Mouse (Mus musculus) cerebral cortex, adult 2 months (tissue): ENCODE data around the gene Nudt9.

Experiments
- WGBS: fragments of 180-500 bp; shearing (Covaris S2); methylation state at CpG from one replicate; pipeline ENCODE4 v1.1.7; 2018; 5-methylcytosine and 5-hydroxymethylcytosine counted together

The Nudt9 gene

DNA sequence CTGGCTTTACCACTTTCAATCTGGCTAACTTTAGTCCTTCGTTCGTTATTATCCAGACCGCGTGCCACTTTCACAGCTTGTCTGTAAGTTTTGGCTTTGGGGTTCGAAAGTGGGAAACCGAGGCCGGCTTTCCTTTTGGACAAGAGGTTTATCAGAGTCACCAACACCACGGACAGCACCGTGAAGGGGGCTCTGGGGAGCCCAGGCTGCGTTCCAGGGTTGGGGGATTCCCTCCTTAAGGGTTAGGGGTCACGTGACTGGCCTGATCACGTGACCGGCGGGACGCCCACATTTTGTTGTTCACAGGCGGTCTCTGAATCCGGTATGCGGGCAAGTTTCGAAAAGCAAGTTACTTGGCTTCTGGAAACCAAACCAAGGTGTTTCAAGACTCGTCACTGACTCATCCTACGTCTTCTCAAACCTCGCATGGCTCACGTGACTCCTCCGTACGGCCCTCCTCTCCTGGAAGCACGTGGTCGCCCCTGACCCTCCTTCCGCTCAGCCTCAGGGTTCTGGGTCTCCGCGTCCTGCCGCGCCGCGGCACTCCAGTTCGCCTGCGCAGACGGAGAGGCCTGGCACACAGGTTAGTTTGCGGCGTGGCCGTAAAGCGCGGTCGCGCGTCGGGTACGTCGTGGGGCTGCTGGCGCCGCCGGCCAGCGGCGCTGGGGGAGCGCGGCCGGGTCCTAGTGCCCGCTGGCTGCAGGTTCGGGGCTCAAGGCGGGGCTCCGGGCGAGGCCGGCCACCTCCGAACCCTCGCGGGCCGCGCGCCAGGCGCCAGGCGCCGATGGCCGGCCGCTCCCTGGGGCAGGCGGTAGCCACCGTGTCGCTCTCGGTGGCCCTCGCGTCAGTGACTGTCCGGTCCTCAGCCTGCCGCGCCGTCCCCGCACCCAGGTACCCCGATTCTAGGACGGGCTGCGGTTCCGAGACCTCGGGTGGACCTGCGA is at the start of gene Nudt9:
Gene Nudt9, plus strand, starts transcription at position 51 of the 944 bp plus-strand sequence.
- 3% methylated on average over 87 of the region's 90 CpGs for WGBS

DNA sequence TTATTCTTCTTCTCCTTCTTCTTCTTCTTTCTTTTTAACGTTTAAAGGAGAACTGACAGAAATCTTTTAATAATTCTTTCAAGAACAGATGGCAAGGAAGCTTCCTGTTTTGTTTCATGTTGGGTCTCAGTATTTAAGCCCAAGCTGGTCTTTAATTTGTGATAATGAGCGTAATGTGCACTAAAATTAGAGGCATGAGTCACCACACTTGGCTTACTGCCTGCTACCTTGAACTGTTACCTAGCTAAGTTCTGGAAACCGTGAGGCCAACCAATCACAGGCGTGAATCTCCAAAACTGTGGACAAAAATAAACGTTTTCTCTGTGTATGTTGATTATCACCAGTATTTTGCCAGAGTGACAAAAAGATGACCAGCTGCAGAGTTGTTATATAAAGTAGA is 47.4 kb upstream of the Nudt9 start:
- WGBS, result 46% methylated on average over 5 of the region's 5 CpGs

DNA sequence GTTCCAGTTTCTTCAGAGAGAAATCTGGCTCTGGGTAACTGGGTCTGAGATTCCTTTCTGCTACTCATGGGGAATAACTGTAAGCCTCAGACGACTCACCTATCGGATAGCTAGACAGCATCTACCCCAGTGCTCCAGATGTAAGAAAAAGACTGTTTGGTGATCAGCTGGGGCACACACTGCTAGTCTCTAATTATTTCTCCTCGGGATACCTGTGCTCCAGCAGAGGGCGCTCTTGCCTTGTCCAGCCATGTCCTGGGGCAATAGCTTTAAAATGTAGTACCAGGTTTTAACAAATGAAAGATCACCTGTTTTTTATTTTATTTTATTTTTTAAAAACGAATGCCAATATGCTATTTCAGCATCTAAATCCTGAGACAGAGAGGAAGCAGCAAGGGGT is 46.4 kb upstream of the Nudt9 start:
- 5% methylated on average over 5 of the region's 5 CpGs for WGBS

DNA sequence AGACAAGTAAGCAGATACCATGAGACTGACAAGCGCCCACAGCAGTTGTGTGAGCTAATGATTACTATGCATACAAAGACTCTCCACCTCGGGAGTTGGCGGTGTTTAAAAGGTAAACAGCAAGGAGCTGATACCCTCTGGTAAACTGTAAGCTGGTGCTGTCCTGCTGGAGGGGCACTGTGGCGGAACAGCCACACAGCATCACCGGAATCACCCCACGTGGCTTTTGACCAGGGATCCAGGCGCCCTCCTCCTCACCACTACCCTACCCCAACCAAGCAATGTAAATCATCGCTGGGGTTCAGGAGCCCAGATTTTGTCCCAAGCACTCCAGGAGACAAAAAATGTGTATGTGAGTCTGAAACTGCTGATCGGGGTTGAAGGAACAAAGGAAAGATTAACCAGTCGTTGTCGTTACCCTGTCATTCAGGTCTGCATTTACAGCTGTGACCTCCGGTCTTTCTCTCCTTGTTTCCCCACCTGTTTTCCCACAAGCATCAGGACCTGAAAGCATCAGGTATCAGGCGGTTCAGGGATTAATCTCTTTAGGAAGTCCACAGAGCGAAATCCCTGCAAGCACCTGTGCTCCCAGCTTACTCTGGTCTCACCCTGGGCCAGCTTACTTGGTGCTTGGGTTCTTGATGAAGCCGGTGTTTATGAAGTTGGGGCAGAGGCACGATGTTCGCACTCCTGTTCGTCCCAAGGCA is 43.4 kb upstream of the Nudt9 start:
- WGBS, result 75% methylated on average over 18 of the region's 18 CpGs

DNA sequence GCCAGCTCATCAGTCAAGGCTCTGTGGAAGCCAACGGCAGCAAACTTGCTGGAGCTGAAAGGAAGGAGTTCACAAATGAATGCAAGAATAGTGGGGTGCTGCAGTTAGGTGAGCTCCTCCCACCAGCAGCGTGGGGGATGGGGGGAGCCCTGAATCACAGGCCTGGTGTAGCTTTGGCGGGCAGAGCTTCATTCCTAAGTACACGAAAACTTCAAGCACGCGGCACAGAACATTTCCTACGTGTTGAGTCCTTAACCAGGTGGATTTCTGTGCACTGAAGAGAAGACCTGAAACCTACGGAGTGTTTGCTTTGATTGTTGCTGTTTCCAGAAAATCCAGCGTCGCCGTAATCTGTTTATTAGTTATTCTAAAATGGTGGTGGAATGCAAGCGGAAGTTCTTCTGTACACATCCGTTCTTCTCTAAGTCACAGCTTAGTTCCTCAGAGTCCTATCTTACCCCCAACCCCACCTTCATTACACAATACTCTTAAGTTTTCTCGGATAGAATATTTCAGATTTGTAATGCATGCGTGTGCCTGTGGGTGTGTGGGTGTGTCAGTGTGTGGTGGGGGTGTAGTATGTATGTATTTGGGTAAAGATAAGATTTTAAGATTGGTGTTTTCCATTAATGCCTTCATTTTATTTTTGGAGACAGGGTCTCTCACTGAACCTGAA is 42.7 kb upstream of the Nudt9 start:
- WGBS, result 68% methylated on average over 15 of the region's 15 CpGs

DNA sequence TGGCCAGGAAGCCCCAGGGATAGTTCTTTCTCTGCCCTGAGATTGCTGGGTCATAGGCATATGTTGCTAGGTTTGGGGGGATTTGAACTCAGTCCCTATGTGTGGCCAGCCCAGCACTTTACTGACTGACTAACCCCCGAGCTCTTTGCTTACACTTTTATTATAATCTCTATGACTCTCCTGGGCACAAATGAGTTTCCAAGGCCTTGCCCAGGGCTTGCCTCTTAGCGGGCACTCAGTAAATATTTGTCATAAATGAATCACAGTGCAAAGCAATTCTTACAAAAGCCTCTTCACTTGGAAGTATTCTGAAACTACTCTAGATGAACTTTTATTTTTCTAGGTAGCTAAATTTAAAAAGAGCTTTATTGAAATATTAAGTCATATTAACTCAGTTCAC is 42.2 kb upstream of the Nudt9 start:
- 99% methylated on average over 2 of the region's 2 CpGs for WGBS

DNA sequence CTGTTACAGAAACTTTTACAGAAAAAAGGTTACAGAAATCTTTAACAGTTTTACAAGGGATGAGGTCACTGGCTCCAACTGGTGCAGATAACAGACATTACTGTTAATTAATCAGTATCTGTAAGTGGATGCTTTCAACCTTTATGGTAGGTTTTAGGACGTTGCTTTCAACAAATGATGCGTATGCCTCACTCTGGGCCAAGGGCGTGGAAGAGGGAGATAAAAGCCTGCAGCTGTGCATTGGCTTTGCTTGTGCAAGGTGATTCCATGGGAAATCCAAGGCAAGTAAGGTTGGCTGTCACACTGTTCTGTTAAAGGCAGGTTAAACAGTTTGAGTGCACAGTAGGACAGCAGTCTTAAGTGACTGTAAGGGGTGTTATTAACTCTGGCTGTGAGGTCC is 39.3 kb upstream of the Nudt9 start:
- 80% methylated on average over 3 of the region's 3 CpGs for WGBS

DNA sequence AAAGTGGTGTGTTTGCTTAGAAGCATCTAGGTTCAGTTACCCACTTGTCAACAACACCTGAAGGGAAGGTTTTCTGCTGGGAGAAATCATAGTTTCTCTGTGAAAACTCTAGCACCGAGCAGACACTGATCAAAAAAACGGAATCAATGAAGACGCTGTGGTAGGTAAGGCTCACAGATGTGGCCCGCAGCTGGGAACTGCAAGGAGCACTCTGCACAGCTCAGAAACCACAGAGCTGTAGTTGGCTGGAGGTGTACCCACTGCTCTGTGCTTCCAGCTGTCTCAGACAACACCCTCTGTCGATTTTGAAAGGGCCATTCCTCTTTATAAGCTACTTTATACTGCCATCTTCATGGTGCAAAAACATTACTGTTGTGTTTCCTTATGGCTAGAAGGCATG is 38.3 kb upstream of the Nudt9 start:
- WGBS, result 86% methylated on average over 5 of the region's 5 CpGs

DNA sequence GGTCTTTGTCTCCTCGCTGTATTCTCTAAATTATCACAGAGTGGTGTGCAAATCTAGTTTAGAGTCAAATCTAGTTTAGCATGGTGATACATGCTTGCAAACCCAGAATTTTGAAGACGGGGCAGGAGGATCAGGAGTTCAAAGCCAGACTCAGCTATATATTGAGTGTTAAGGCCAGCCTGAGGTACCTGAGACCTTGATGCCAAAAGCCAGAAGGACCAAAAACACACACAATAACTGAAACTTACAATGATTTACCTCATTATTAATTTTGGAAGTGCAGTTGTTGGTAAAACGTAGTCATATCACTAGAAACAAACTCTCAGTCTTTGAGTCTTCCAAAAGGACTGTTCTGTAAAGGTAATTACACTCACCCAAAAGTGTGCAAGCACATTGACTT is 36.7 kb upstream of the Nudt9 start:
- 93% methylated on average over 3 of the region's 3 CpGs for WGBS

DNA sequence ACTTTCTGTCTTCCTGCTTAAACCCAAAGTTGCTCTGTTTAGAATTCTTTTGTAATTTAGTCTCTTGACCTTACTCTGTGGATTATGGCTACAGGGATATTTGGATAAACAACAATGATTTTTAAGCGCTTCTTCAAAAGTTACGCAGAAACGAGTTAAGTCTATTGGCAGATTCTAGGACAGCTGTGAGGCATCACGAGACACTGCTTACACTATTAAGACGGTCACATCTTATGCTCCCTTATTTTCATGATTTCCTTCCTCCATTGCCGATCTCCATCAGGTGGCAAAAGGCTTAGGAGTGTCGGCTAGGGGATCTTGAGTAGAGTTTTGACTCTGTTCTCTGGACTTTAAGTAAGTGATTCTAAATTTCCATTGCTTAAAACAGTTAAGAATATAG is 35.8 kb upstream of the Nudt9 start:
- 94% methylated on average over 7 of the region's 7 CpGs for WGBS

DNA sequence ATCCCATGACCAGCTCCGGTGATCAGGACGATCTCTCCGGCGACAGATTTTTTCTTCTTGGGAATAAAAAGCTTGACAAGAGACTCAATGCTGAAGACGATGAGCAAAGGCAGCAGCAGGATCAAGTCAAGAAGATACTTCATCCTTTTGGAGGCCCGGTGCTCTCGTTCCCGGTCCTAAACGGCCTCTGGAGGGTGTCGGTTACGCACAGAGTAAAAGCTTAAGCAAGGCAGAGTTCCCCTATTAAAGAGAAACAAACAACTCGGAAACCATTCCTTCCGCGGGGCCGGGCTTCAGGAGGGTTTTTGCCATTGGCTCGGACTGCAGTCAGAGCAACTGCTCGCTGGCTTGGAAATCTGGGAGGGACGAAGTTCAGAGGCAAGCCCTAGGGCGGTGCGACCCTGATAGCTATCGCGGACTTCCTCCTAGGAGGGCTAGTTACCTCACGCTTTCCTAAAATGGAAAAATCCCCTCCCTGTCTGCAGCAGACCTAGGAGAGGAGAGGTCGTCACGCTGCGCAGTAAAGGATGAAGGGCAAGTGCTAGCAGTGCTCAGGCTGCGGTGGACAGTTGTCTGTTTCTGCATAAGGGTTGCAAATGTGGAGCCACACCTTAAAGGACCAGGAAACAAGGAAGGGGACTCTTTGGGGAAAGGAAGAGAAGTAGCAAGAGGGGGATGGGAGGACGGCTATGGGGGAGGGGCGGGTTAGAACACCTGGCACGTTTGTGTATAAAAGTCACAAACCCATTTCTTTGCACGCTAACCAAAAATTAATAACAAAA is 24.3 kb upstream of the Nudt9 start, which contains the start of gene Hsd17b11:
Gene Hsd17b11, minus strand, starts transcription at position 323 of the 782 bp plus-strand sequence.
- WGBS, result under 1% methylated on average over 31 of the region's 31 CpGs

DNA sequence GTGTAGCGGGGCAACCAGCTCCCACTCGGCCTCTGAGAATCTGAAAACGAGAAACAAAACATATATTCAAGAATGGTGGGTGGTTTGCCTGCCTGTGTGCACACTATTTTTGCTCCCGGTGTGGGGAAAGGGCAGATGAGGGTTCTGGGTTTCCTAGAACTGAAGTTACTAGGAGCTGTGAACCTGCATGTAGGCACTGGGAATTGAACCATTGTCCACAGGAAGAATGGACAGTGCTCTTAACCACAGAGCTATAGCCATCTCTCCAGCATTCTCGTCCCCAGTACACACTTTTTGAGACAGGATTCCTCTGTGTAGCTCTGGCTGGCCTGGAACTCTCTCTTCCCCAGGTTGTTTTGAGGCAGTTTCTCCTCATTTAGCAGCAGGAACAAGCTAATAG is 23.5 kb upstream of the Nudt9 start:
- 25% methylated on average over 5 of the region's 5 CpGs for WGBS

DNA sequence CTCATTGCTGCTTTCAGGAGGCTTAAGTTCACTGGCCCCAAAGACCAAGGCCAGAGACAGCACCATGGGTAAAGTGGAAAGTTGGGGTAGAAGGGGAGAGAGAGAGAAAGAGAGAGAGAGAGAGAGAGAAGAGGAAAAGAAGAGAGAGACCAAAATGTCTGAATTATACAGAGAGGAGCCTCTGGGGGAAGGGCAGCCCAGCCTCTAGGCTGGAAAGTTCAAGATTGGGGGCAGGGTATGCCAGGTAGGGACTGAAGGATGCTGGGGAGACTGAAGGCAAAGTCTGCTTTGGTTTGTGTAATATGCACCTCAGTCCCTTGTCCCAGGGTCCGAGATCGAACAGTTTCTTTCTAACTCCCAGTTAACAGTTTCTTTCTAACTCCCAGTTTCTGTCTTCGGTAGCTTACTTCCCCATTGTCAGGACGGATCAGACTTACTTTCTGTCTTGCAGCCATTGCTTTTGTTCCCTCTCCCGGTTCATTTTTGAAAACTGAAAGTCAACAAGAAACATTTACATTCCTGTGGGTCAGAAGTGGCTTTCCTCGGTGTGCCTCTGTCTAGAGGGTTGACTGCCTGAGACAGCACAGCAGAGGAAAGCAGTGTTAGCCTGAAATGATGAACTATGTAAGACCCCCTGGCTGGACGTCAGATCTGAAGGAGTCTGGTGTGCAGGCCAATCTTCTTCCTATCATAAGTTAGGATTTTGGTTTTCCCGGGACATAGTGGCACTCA is 22.7 kb upstream of the Nudt9 start:
- 77% methylated on average over 8 of the region's 8 CpGs for WGBS

DNA sequence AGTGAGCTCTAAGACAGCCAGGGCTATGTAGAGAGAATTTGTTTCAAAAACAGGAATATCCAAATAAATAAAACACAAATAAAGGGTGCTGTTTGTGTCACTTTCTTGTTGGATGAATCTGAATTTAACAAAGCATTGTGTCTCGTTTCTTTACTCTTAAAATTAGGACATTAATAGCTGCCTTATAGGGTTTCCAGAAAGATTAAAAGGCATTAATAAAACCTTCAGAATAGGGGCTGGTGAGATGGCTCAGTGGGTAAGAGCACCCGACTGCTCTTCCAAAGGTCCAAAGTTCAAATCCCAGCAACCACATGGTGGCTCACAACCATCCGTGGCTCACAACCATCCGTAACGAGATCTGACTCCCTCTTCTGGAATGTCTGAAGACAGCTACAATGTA is 21.9 kb upstream of the Nudt9 start:
- WGBS, result 72% methylated on average over 5 of the region's 5 CpGs

DNA sequence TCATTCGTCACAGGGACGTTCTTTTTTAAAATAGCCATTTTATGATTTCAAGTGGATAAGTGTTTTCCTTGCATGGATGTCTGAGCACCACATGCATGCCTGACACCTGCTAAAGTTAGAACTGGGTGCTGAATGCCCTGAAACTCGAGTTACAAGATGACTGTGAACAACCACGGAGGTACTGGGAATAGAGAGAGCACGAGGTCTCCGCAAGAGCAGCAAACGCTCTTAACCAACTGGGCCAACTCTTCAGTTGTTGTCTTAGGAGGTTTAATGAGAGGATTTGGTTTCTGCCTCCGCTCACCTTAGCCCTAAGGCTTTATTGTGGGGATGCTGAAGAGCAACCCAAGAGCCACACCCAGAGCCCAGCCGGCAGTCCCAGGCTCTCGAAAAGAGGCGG is 21.3 kb upstream of the Nudt9 start:
- WGBS, result 68% methylated on average over 11 of the region's 11 CpGs

DNA sequence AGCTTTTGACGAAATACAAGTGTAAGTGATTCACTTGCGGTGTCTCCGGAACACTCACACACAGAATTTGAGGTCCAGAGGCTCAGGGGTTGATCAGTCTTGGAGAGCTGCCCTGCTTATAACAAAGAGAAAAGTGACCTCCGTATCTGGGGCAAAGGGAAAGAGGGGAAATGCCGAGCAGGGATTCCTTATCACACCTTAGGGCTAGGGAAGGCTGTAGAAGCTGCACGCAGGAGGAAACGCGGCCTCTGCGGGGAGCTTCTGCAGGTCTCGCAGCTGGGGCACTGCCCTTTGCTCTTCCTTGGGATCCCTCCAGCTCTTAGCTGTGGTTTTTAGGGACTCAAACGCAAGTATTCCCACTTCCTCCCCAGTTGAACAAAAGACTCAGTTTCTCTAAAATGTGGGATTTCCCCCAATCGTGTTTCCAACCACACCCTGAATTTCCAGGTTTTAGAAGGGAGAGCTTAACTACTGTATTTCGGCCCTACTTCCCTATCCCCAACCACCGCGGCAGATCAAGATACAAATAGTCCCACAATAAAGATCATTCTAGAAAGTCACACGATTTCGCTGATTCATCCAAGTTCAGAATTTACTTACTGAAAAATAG is 20.8 kb upstream of the Nudt9 start:
- WGBS, result 74% methylated on average over 17 of the region's 17 CpGs

DNA sequence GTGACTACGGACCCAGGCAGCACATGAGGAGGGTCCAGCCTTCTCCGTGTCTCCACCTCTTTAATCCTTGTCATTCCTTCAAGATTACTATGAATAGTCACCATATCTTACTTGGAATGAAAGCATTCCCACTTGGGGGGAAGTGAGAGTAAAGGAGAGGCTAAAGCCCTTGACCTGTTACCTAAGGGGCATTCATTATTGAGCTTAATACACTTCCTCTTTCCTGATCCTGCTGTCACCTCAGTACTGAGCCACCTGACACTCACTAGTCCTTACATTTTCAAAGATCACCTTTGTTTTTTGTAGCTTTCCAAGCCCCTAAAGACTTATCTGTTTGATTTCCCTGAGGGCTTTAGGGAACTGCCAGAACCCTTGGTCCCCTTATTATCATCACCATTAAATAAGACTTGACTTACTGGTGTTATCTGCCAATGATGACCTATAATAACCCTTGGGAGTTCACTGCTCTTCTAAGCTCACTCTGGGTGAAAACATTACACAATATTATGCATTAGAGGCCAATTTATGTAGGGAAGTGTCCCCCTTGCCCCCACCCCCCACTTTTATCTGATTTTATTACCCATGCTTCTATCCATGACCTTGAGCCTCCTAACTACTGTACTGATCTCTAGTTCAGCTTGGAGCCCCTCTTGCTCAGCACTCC is 13.5 kb upstream of the Nudt9 start:
- 83% methylated on average over 2 of the region's 2 CpGs for WGBS

DNA sequence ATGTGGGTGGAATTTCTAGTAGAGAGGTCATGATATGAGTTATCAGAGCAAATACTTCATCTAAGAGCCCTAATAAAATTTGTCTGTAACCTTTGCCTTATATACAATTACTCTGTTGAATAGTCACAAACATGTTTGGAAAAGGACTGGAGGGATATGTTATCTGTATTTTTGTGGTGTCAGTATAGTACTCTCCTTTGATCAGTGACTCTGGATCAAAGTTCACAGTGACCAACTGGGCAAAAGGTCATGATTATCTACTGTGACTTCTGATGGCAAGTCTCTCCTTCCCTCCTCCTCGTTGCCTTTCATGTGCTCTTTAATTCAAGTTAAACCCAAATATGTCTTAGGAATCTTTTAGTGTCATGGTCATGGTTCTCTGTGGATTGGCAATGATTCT is 10.3 kb upstream of the Nudt9 start:
- 62% methylated on average over 1 of the region's 1 CpGs for WGBS

DNA sequence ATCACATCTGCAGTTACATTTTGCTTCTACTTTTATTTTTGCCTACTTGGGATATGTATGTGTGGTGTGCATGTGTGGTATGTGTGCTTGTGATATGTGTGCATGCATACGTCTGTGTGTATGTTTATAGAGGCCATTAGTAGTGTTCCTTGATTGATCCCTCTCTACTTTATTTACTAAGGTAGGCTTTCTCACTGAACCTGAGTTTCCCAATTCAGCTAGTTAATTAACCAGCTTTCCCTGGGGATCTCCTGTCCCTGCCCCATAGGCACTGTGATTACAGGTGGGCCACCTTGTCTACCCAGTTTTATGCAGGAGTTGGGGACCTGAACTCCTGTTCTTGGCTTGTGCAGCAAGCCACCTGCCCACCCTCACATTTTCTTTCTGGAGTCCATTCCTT is 9.4 kb upstream of the Nudt9 start:
- 97% methylated on average over 1 of the region's 1 CpGs for WGBS
